Mouse (Mus musculus): ENCODE results near the gene Pitpna. TPM values are rescaled to one million over a fixed set of nuclear protein-coding genes. Genes with fewer than 3 reads are reported as not detected.

The Pitpna gene
- polyA plus RNA-seq, 1 experiment from 2014 or later: 161 TPM

DNA sequence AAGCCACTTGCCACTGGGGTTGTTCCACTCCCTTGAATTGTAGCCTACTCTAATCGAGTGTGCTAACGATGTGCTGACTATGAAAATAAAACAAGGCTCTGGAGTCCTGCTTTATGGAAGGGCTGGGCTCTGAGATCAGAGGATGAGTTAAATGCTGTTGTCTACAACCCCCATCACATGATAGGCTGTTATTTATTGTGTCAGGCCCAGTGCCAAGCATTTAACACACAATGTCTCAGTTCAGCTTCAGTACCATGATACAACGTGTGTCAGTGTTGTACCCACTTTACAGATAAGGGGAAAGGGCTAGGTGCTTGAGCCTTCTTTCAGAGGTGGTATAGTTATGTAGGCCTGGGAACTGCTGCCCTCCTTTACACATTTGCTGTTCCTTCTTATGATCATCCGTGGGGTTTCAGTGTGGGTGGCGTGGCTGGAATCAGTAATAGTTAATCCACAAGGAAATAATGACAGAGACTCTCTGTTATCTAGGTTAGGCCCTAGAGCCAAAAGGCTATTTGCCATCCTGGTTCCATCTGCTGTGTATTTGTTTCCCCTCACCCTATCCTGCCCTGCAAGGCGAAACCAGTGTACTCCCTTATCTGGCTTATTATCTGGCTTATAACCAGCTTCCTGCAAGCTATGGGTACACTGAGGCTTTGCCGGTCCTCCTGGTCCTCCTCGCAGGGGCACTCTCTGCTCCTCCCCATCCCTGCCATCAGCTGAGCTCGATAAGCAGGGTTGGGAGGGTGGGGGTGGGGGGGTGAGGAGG, 20.4 kb upstream of the Pitpna start:
- Histone ChIP-seq H3K4me2 (replicated peaks; ENCODE audit: low read depth) (no peak overlapping the region), H3K9ac (ENCODE audit: low read depth, low read length) (no peak overlapping the region), H3K27ac (ENCODE audit: low read depth, low read length) (peak overlapping the region; percentile 51), H3K36me3 (ENCODE audit: control insufficient read depth, insufficient read depth) (peaks cover 11% of the 10 kb centered on the region; the same call in 1 of the 2 replicates), H3K4me3 (ENCODE audit: low read depth, low read length) (no peak overlapping the region), H3K9me3 (ENCODE audit: control insufficient read depth) (no peaks in the 10 kb centered on the region), H3K27me3 (replicated peaks; ENCODE audit: control insufficient read depth, insufficient read depth, low read length) (no peaks in the 10 kb centered on the region), H3K4me1 (replicated peaks; ENCODE audit: control insufficient read depth, insufficient read depth, low read length) (peaks cover 14% of the 10 kb centered on the region; the same call in 1 of the 2 replicates)
- 28% methylated on average over 9 of the region's 9 CpGs for WGBS
- TF ChIP-seq CTCF (IDR thresholded peaks at IDR 0.05; ENCODE audit: low read depth): no peak
- peak; percentile 12; the same call in 1 of the 2 replicates for ATAC-seq

DNA sequence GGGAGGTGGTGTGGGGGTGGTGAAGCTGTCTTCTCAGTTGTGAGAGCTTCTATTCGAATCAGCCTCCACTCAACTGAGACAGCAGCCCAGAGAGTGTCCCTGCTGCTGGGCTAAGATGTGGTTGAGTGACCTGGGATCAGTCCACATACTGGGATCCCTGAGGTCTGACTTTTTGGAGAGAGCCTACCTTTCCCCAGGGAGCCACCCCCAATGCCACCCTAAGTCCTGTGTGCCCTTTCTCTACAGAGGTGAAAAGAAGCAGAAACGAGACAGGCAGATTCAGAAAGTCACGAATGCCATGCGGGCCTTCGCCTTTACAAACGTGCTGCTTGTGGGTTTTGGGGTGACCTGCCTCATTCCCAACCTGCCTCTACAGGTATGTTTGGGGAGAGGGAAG, 19.8 kb upstream of the Pitpna start:
- Histone ChIP-seq H3K9ac (ENCODE audit: low read depth, low read length) (no peak overlapping the region), H3K27me3 (replicated peaks; ENCODE audit: control insufficient read depth, insufficient read depth, low read length) (no peaks in the 10 kb centered on the region), H3K36me3 (ENCODE audit: control insufficient read depth, insufficient read depth) (peaks cover 8% of the 10 kb centered on the region; the same call in 1 of the 2 replicates), H3K4me3 (ENCODE audit: low read depth, low read length) (no peak overlapping the region), H3K27ac (ENCODE audit: low read depth, low read length) (peak overlapping the region; percentile 51), H3K4me1 (replicated peaks; ENCODE audit: control insufficient read depth, insufficient read depth, low read length) (peaks cover 18% of the 10 kb centered on the region), H3K9me3 (ENCODE audit: control insufficient read depth) (no peaks in the 10 kb centered on the region), H3K4me2 (replicated peaks; ENCODE audit: low read depth) (no peak overlapping the region)
- WGBS: 78% methylated on average over 6 of the region's 6 CpGs
- ATAC-seq: no peak
- no peak for TF ChIP-seq CTCF (IDR thresholded peaks at IDR 0.05; ENCODE audit: low read depth)

DNA sequence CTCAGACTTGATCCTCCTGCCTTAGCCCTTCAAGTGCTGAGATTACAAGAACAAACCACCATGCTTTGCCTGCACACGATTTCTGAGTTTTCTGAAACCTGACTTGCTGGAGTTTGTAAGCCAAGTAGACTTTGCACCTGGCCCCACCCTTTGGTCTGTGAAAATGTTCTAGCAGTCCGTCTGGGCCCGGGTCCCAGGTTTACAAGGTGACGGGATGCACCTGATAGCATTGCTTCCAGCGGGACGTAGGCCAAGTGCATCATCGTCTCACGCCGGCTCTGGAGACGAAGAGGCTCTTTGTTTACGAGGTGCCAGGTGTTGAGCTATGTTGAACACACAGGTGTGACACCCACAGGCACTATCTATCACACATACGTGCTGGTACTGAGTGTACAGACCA, 18.9 kb upstream of the Pitpna start:
- Histone ChIP-seq H3K9me3 (ENCODE audit: control insufficient read depth) (no peaks in the 10 kb centered on the region), H3K27ac (ENCODE audit: low read depth, low read length) (peak overlapping the region; percentile 51), H3K9ac (ENCODE audit: low read depth, low read length) (no peak overlapping the region), H3K36me3 (ENCODE audit: control insufficient read depth, insufficient read depth) (no peaks in the 10 kb centered on the region; the same call in 1 of the 2 replicates), H3K4me3 (ENCODE audit: low read depth, low read length) (no peak overlapping the region), H3K4me1 (replicated peaks; ENCODE audit: control insufficient read depth, insufficient read depth, low read length) (peaks cover 16% of the 10 kb centered on the region), H3K27me3 (replicated peaks; ENCODE audit: control insufficient read depth, insufficient read depth, low read length) (no peaks in the 10 kb centered on the region), H3K4me2 (replicated peaks; ENCODE audit: low read depth) (no peak overlapping the region)
- 42% methylated on average over 12 of the region's 12 CpGs for WGBS
- TF ChIP-seq CTCF (IDR thresholded peaks at IDR 0.05; ENCODE audit: low read depth): no peak
- peak; percentile 39 for ATAC-seq

DNA sequence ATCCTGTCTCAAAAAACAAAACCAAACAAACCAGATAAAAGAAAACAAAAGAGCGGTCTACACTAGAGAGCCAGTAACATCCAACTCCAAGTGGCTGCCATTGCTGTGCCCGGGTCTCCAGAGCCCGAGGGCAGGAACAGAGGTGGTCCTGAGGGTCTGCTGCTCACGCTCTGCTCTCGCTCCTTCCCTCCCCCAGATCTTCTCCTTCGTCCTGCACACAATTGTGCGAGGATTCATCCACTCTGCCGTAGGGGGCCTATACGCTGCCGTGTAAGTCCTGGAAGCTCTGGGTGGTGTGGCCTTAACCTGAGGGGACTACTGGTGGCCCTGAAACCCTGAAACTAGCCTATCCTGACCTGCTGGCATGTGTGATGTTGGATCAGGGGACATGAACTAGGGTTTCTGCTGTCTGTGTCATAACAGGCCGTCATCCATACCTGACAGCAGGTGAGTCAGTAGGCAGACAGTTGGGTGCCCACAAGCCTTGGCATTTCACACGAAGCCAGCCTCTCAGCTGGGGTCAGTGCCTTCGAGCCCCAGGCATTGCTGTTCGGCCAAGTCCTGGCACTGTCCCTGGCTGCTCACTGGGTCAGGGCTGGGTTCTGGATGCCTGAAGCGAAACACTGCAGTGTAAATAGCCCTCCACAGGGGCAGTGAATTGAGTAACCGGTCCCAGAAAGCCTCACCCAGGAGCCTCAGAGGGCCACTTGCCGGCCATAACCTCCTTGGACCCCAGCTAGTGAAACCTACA, 17.3 kb upstream of the Pitpna start:
- Histone ChIP-seq H3K9ac (ENCODE audit: low read depth, low read length) (no peak overlapping the region), H3K9me3 (ENCODE audit: control insufficient read depth) (no peaks in the 10 kb centered on the region), H3K36me3 (ENCODE audit: control insufficient read depth, insufficient read depth) (no peaks in the 10 kb centered on the region; the same call in 1 of the 2 replicates), H3K4me3 (ENCODE audit: low read depth, low read length) (no peak overlapping the region), H3K4me1 (replicated peaks; ENCODE audit: control insufficient read depth, insufficient read depth, low read length) (peaks cover 13% of the 10 kb centered on the region), H3K27me3 (replicated peaks; ENCODE audit: control insufficient read depth, insufficient read depth, low read length) (no peaks in the 10 kb centered on the region), H3K4me2 (replicated peaks; ENCODE audit: low read depth) (no peak overlapping the region), H3K27ac (ENCODE audit: low read depth, low read length) (no peak overlapping the region)
- TF ChIP-seq CTCF (IDR thresholded peaks at IDR 0.05; ENCODE audit: low read depth): no peak
- no peak for ATAC-seq
- WGBS: 92% methylated on average over 17 of the region's 17 CpGs

DNA sequence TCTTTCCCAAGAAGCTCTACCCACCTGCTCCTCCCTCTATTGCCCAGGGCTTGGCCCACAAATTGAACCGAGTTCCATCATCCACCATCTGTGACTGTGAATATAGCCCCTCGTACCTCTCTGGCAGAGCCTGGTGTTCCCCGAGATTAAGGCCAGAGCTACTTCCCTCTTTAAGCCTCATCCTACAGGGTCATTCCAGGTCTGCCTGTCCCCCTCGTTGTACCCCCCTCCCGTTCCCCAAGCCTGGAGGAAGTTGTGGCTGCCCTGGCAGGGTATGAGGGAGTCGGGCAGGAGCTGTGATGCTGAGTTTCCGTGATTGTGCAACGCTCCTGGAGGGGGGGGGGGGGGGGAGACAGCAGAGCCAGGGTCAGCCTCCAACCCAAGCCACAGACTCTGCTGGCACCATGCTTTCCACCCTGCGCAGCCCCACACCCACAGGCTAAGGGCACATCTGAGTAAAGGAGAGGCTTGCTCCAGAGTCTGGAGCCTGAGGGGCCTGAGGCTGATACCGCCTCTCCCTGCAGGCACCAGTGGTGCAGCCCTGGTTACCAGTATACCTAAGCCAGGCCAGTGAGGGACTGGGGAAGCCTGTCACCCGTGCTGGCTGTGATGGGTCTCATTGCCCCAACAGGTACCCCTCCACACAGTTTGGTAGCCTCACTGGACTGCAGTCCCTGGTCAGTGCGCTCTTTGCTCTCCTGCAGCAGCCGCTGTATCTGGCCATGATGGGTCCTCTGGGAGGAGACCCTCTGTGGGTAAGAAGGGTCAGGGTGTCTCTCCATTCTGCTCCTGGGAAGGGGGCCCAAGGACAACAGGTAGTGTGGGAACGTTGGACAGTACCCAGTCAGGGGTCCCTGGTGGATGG, 16.5 kb upstream of the Pitpna start:
- no peaks in the 10 kb centered on the region for H3K27me3 ChIP-seq (replicated peaks; ENCODE audit: control insufficient read depth, insufficient read depth, low read length)
- peak; percentile 0; the same call in 1 of the 2 replicates for ATAC-seq
- 54% methylated on average over 14 of the region's 14 CpGs for WGBS

More for the DNA sequence above, 16.5 kb upstream of the Pitpna start:
- Histone ChIP-seq H3K4me3 (ENCODE audit: low read depth, low read length) (no peak overlapping the region), H3K27ac (ENCODE audit: low read depth, low read length) (no peak overlapping the region), H3K4me2 (replicated peaks; ENCODE audit: low read depth) (no peak overlapping the region), H3K4me1 (replicated peaks; ENCODE audit: control insufficient read depth, insufficient read depth, low read length) (peaks cover 13% of the 10 kb centered on the region), H3K36me3 (ENCODE audit: control insufficient read depth, insufficient read depth) (no peaks in the 10 kb centered on the region; the same call in 1 of the 2 replicates), H3K9ac (ENCODE audit: low read depth, low read length) (no peak overlapping the region), H3K9me3 (ENCODE audit: control insufficient read depth) (no peaks in the 10 kb centered on the region)
- TF ChIP-seq CTCF (IDR thresholded peaks at IDR 0.05; ENCODE audit: low read depth): no peak

Measured in intestine, postnatal 0 days (tissue).